Mouse (Mus musculus): Measurements from ENCODE around the gene Sspn. TPM values are rescaled to one million over a fixed set of nuclear protein-coding genes. Genes with fewer than 3 reads are reported as not detected.

Gene Sspn
- total RNA-seq, 2 experiments from 2014 or later: 40.0 to 55.9 TPM

- H3K4me3 ChIP-seq: no peak overlapping the region
- no peak for DNase-seq
- intact Hi-C loops (cut with DNase I): no loop called here
- no peak for TF ChIP-seq CTCF (IDR thresholded peaks at IDR 0.05)
- peak overlapping the region; percentile 49; the same call in 1 of the 2 replicates for H3K27ac ChIP-seq
Observed at GRCm38 (mm10) chr6:145940852-145941251, 9.4 kb downstream of the Sspn start.

- intact Hi-C loops (cut with DNase I): no loop called here
- DNase-seq: no peak
- Histone ChIP-seq H3K27ac (no peak overlapping the region), H3K4me3 (no peak overlapping the region)
- no peak for TF ChIP-seq CTCF (IDR thresholded peaks at IDR 0.05)
Observed at GRCm38 (mm10) chr6:145942263-145942966, 11.0 kb downstream of the Sspn start.

- intact Hi-C loops (cut with DNase I): no loop called here
- no peak for TF ChIP-seq CTCF (IDR thresholded peaks at IDR 0.05)
- H3K4me3 ChIP-seq: no peak overlapping the region
- no peak overlapping the region for H3K27ac ChIP-seq
- DNase-seq: no peak
Observed at GRCm38 (mm10) chr6:145943414-145943813, 12.0 kb downstream of the Sspn start.

GRCm38 (mm10) chr6:145945700-145946344 lies 14.4 kb downstream of the Sspn start:
- peak overlapping the region; percentile 60 for H3K27ac ChIP-seq
- no peak for DNase-seq
- no peak for TF ChIP-seq CTCF (IDR thresholded peaks at IDR 0.05)
- intact Hi-C loops (cut with DNase I): no loop called here
- H3K4me3 ChIP-seq: peak overlapping the region; percentile 26; the same call in 1 of the 2 replicates

GRCm38 (mm10) chr6:145949049-145949448 lies 17.6 kb downstream of the Sspn start:
- DNase-seq: no peak
- no peak overlapping the region for H3K27ac ChIP-seq
- no peak overlapping the region for H3K4me3 ChIP-seq
- TF ChIP-seq CTCF (IDR thresholded peaks at IDR 0.05): no peak
- intact Hi-C loops (cut with DNase I): no loop called here

- TF ChIP-seq CTCF (IDR thresholded peaks at IDR 0.05): no peak
- intact Hi-C loops (cut with DNase I): loop anchor here (5.0 kb wide), 1 partner anchor 83 kb away; the partner anchor contains the start of gene Bhlhe41
- DNase-seq: no peak
- Histone ChIP-seq H3K4me3 (no peak overlapping the region), H3K27ac (peak overlapping the region; percentile 53)
Observed at GRCm38 (mm10) chr6:145950626-145951025, 19.2 kb downstream of the Sspn start.

GRCm38 (mm10) chr6:145952594-145952993 lies 21.2 kb downstream of the Sspn start:
- Histone ChIP-seq H3K27ac (no peak overlapping the region), H3K4me3 (no peak overlapping the region)
- TF ChIP-seq CTCF (IDR thresholded peaks at IDR 0.05): no peak
- DNase-seq: no peak
- intact Hi-C loops (cut with DNase I): loop anchor here (5.0 kb wide), 1 partner anchor 85 kb away; the partner anchor contains the start of gene Bhlhe41

- no peak for TF ChIP-seq CTCF (IDR thresholded peaks at IDR 0.05)
- Histone ChIP-seq H3K27ac (no peak overlapping the region), H3K4me3 (no peak overlapping the region)
- intact Hi-C loops (cut with DNase I): loop anchor here (5.0 kb wide), 1 partner anchor 86 kb away; the partner anchor contains the start of gene Bhlhe41
- no peak for DNase-seq
Observed at GRCm38 (mm10) chr6:145953121-145953896, 21.9 kb downstream of the Sspn start.

- no peak for DNase-seq
- Histone ChIP-seq H3K27ac (peak overlapping the region; percentile 77), H3K4me3 (no peak overlapping the region)
- TF ChIP-seq CTCF (IDR thresholded peaks at IDR 0.05): no peak
- intact Hi-C loops (cut with DNase I): no loop called here
Observed at GRCm38 (mm10) chr6:145957427-145957965, 26.1 kb downstream of the Sspn start.

- intact Hi-C loops (cut with DNase I): no loop called here
- peak overlapping the region; percentile 77 for H3K27ac ChIP-seq
- DNase-seq: peak; percentile 71
- no peak overlapping the region for H3K4me3 ChIP-seq
- TF ChIP-seq CTCF (IDR thresholded peaks at IDR 0.05): no peak
Observed at GRCm38 (mm10) chr6:145958070-145958469, 26.6 kb downstream of the Sspn start.

GRCm38 (mm10) chr6:145961047-145961446 lies 29.6 kb downstream of the Sspn start:
- intact Hi-C loops (cut with DNase I): no loop called here
- TF ChIP-seq CTCF (IDR thresholded peaks at IDR 0.05): no peak
- DNase-seq: no peak
- Histone ChIP-seq H3K4me3 (no peak overlapping the region), H3K27ac (no peak overlapping the region)

- no peak for DNase-seq
- peak overlapping the region; percentile 46; the same call in 1 of the 2 replicates for H3K27ac ChIP-seq
- H3K4me3 ChIP-seq: no peak overlapping the region
- intact Hi-C loops (cut with DNase I): no loop called here
- no peak for TF ChIP-seq CTCF (IDR thresholded peaks at IDR 0.05)
Observed at GRCm38 (mm10) chr6:145963966-145964365, 32.5 kb downstream of the Sspn start.
